Comparison of ENCODE assay signal across 20 mouse cellular contexts in the genomic region with DNA sequence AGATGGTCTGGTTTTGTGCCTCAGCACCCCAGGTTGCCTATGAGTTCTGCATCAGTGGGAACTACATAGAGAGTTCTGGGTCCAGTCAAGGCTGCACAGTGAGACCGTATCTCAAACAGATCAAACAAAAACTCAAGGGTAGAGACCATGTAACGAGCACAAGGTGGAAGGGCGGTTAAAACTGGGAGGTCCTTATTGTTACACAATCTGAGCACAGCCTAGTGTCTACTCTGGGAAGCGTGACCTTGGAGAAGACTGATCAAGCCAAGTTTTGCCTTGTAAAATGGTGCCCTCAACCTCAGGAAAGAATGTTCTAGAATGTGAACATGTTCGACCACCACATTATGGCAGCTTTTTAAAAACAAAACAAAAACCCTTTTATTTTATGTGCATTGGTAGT. TPM values are rescaled to one million over a fixed set of nuclear protein-coding genes. Genes with fewer than 3 reads are reported as not detected.
"Had no signal": no experiment of that assay in that cellular context is flagged by ENCODE, and none has a peak within 500 bp of the region (broad histone marks: within the 10 kb centered on the region; RNA-seq: fewer than 3 reads in every experiment).

No protein-coding gene starts in this region.

- ATAC-seq: midbrain, embryonic 13.5 days; midbrain, embryonic 16.5 days had no signal

- H3K27me3 ChIP-seq: midbrain, embryonic 13.5 days; neural tube, embryonic 13.5 days; neural tube, embryonic 15.5 days had no signal

- H3K36me3 ChIP-seq: midbrain, embryonic 13.5 days; neural tube, embryonic 13.5 days; neural tube, embryonic 15.5 days had no signal

- H3K4me2 ChIP-seq: lung, embryonic 14.5 days; midbrain, embryonic 13.5 days; neural tube, embryonic 13.5 days; neural tube, embryonic 15.5 days had no signal

- H3K9me3 ChIP-seq: midbrain, embryonic 13.5 days; neural tube, embryonic 13.5 days; neural tube, embryonic 15.5 days had no signal

- H3K27ac ChIP-seq: liver, embryonic 14.5 days; midbrain, embryonic 13.5 days; neural tube, embryonic 13.5 days; neural tube, embryonic 15.5 days had no signal

- H3K4me3 ChIP-seq: midbrain, embryonic 13.5 days; myocyte; neural tube, embryonic 13.5 days; neural tube, embryonic 15.5 days had no signal

- H3K9ac ChIP-seq: liver, embryonic 14.5 days; lung, embryonic 14.5 days; midbrain, embryonic 13.5 days; neural tube, embryonic 13.5 days; neural tube, embryonic 15.5 days had no signal

- DNase-seq: lung, adult 18-20 months; lung, embryonic 14.5 days; lung, postnatal 10 days; lung, postnatal 4 days; retina, postnatal 1 day; right cerebral cortex, adult 18-20 months; right cerebral cortex, postnatal 25 days; right cerebral cortex, postnatal 4 days; spleen, adult 18-20 months; thymus, adult 18-20 months; thymus, postnatal 14 days; thymus, postnatal 36 days had no signal

- H3K4me1 ChIP-seq: midbrain, embryonic 13.5 days; neural tube, embryonic 13.5 days; neural tube, embryonic 15.5 days had no signal

RNA-seq across cellular contexts. Expression of a gene that starts 12.8 kb away (rescaled TPM):
- total RNA-seq: megakaryocyte, adult 5-6 weeks; megakaryocyte-erythroid progenitor cell, adult 5-6 weeks had no signal
- polyA plus RNA-seq: myocyte had no signal
